ENCODE assay signal across 10 mouse cellular contexts in genomic region chr17:10397336-10397735, GRCm38 (mm10).
A peak's percentile ranks its signal among the peaks of the same experiment; 100 is the strongest.
DNase-seq lines count a peak whose midpoint lies in the region; ATAC-seq lines count a peak whose summit lies in the region.
"Had no signal": no experiment of that assay in that cellular context is flagged by ENCODE, and none has a peak within 500 bp of the region (broad histone marks: within the 10 kb centered on the region; RNA-seq: fewer than 3 reads in every experiment).

No protein-coding gene starts in this region.

- no peaks in the 10 kb centered on the region for H3K36me3 ChIP-seq in forebrain, embryonic 16.5 days (ENCODE audit: control insufficient read depth, insufficient read depth)
- no peaks in the 10 kb centered on the region for H3K36me3 ChIP-seq in forebrain, embryonic 11.5 days (ENCODE audit: control insufficient read depth, insufficient read depth, low read length)
- no peaks in the 10 kb centered on the region for H3K36me3 ChIP-seq in hindbrain, embryonic 13.5 days
- H3K36me3 ChIP-seq in hindbrain, embryonic 12.5 days = no peaks in the 10 kb centered on the region
- H3K36me3 ChIP-seq in hindbrain, embryonic 16.5 days (ENCODE audit: control insufficient read depth, insufficient read depth, low read length) = no peaks in the 10 kb centered on the region
- no peaks in the 10 kb centered on the region for H3K36me3 ChIP-seq in midbrain, embryonic 16.5 days (ENCODE audit: control insufficient read depth, insufficient read depth, low read length)

- H3K4me3 ChIP-seq in forebrain, embryonic 16.5 days (replicated peaks; ENCODE audit: low read length) = no peak overlapping the region
- no peak overlapping the region for H3K4me3 ChIP-seq in forebrain, embryonic 11.5 days (ENCODE audit: low read depth, low read length)
- no peak overlapping the region for H3K4me3 ChIP-seq in hindbrain, embryonic 13.5 days
- H3K4me3 ChIP-seq in hindbrain, embryonic 12.5 days = no peak overlapping the region
- H3K4me3 ChIP-seq in hindbrain, embryonic 16.5 days (ENCODE audit: low read length) = no peak overlapping the region
- H3K4me3 ChIP-seq in midbrain, embryonic 16.5 days (ENCODE audit: low read depth, low read length) = no peak overlapping the region

- peak overlapping the region; percentile 25; the same call in 1 of the 2 replicates for H3K27ac ChIP-seq in forebrain, embryonic 16.5 days (ENCODE audit: low read length)
- H3K27ac ChIP-seq in forebrain, embryonic 11.5 days (ENCODE audit: low read depth, low read length) = no peak overlapping the region
- peak overlapping the region; percentile 58 for H3K27ac ChIP-seq in hindbrain, embryonic 13.5 days
- no peak overlapping the region for H3K27ac ChIP-seq in hindbrain, embryonic 12.5 days
- H3K27ac ChIP-seq in hindbrain, embryonic 16.5 days (ENCODE audit: low read depth, low read length) = peak overlapping the region; percentile 78
- peak overlapping the region; percentile 54 for H3K27ac ChIP-seq in midbrain, embryonic 16.5 days (ENCODE audit: low read length)

- no peak overlapping the region for H3K9ac ChIP-seq in forebrain, embryonic 16.5 days (replicated peaks; ENCODE audit: low read depth, low read length)
- no peak overlapping the region for H3K9ac ChIP-seq in forebrain, embryonic 11.5 days (ENCODE audit: low read length)
- no peak overlapping the region for H3K9ac ChIP-seq in hindbrain, embryonic 13.5 days
- no peak overlapping the region for H3K9ac ChIP-seq in hindbrain, embryonic 12.5 days
- H3K9ac ChIP-seq in hindbrain, embryonic 16.5 days (ENCODE audit: low read depth, low read length) = peak overlapping the region; percentile 13; the same call in 1 of the 2 replicates
- no peak overlapping the region for H3K9ac ChIP-seq in midbrain, embryonic 16.5 days (ENCODE audit: low read depth, low read length)

- H3K9me3 ChIP-seq in forebrain, embryonic 16.5 days (ENCODE audit: control insufficient read depth, low read length) = no peaks in the 10 kb centered on the region
- H3K9me3 ChIP-seq in forebrain, embryonic 11.5 days (ENCODE audit: control insufficient read depth, low read length) = no peaks in the 10 kb centered on the region
- no peaks in the 10 kb centered on the region for H3K9me3 ChIP-seq in hindbrain, embryonic 13.5 days
- H3K9me3 ChIP-seq in hindbrain, embryonic 12.5 days (replicated peaks) = no peaks in the 10 kb centered on the region
- no peaks in the 10 kb centered on the region for H3K9me3 ChIP-seq in hindbrain, embryonic 16.5 days (ENCODE audit: control insufficient read depth, low read length)
- no peaks in the 10 kb centered on the region for H3K9me3 ChIP-seq in midbrain, embryonic 16.5 days (replicated peaks; ENCODE audit: control insufficient read depth, low read length, poor library complexity, severe bottlenecking)

- 59% methylated on average over 11 of the region's 11 CpGs for WGBS in forebrain, embryonic 16.5 days
- WGBS in forebrain, embryonic 11.5 days = 85% methylated on average over 11 of the region's 11 CpGs
- WGBS in hindbrain, embryonic 13.5 days = 65% methylated on average over 11 of the region's 11 CpGs
- 67% methylated on average over 11 of the region's 11 CpGs for WGBS in hindbrain, embryonic 12.5 days
- WGBS in hindbrain, embryonic 16.5 days = 40% methylated on average over 11 of the region's 11 CpGs
- 71% methylated on average over 11 of the region's 11 CpGs for WGBS in midbrain, embryonic 16.5 days

- no peak for DNase-seq in forebrain, embryonic 11.5 days (ENCODE audit: low spot score)
- DNase-seq in left cerebral cortex, adult 11 months (ENCODE audit: low spot score) = no peak
- DNase-seq: B cell, adult 2 months had no signal

- H3K27me3 ChIP-seq in forebrain, embryonic 16.5 days (replicated peaks; ENCODE audit: control insufficient read depth, insufficient read depth, low read length) = no peaks in the 10 kb centered on the region
- no peaks in the 10 kb centered on the region for H3K27me3 ChIP-seq in forebrain, embryonic 11.5 days (ENCODE audit: control insufficient read depth, insufficient read depth, low read length)
- H3K27me3 ChIP-seq in hindbrain, embryonic 13.5 days = no peaks in the 10 kb centered on the region
- no peaks in the 10 kb centered on the region for H3K27me3 ChIP-seq in hindbrain, embryonic 12.5 days
- no peaks in the 10 kb centered on the region for H3K27me3 ChIP-seq in hindbrain, embryonic 16.5 days (replicated peaks; ENCODE audit: control insufficient read depth, insufficient read depth, low read length)
- H3K27me3 ChIP-seq in midbrain, embryonic 16.5 days (ENCODE audit: control insufficient read depth, insufficient read depth, low read depth, low read length) = no peaks in the 10 kb centered on the region

- ATAC-seq in forebrain, embryonic 16.5 days = no peak
- ATAC-seq in forebrain, embryonic 11.5 days (replicated peaks; ENCODE audit: low FRiP score) = no peak
- ATAC-seq in hindbrain, embryonic 13.5 days (ENCODE audit: low FRiP score) = no peak
- no peak for ATAC-seq in hindbrain, embryonic 12.5 days (ENCODE audit: low FRiP score)
- no peak for ATAC-seq in hindbrain, embryonic 16.5 days
- no peak for ATAC-seq in midbrain, embryonic 16.5 days
- no peak for ATAC-seq in CD4-positive, CD25-positive, alpha-beta regulatory T cell, adult 4 months
- ATAC-seq: lung, postnatal 0 days had no signal

- peaks cover 19% of the 10 kb centered on the region for H3K4me1 ChIP-seq in forebrain, embryonic 16.5 days (replicated peaks; ENCODE audit: control insufficient read depth, insufficient read depth, low read length)
- peaks cover 7% of the 10 kb centered on the region; the same call in 1 of the 2 replicates for H3K4me1 ChIP-seq in forebrain, embryonic 11.5 days (replicated peaks; ENCODE audit: control insufficient read depth, insufficient read depth, low read length)
- peaks cover 45% of the 10 kb centered on the region for H3K4me1 ChIP-seq in hindbrain, embryonic 13.5 days (replicated peaks)
- peaks cover 34% of the 10 kb centered on the region for H3K4me1 ChIP-seq in hindbrain, embryonic 12.5 days
- H3K4me1 ChIP-seq in hindbrain, embryonic 16.5 days (ENCODE audit: control insufficient read depth, insufficient read depth, low read depth, low read length) = peaks cover 14% of the 10 kb centered on the region
- peaks cover 7% of the 10 kb centered on the region for H3K4me1 ChIP-seq in midbrain, embryonic 16.5 days (ENCODE audit: control insufficient read depth, insufficient read depth, low read length)

- H3K4me2 ChIP-seq in forebrain, embryonic 16.5 days (ENCODE audit: low read length) = no peak overlapping the region
- H3K4me2 ChIP-seq in forebrain, embryonic 11.5 days (ENCODE audit: low read depth, low read length, severe bottlenecking) = no peak overlapping the region
- no peak overlapping the region for H3K4me2 ChIP-seq in hindbrain, embryonic 13.5 days
- no peak overlapping the region for H3K4me2 ChIP-seq in hindbrain, embryonic 12.5 days (replicated peaks)
- H3K4me2 ChIP-seq in hindbrain, embryonic 16.5 days (ENCODE audit: low read length) = no peak overlapping the region
- no peak overlapping the region for H3K4me2 ChIP-seq in midbrain, embryonic 16.5 days (ENCODE audit: low read length)

Comparison
In these comparisons a context has a peak if more than half of its experiments do, and no peak if none do; other contexts are left out.
1. H3K27ac ChIP-seq: peak in forebrain, embryonic 16.5 days (single experiment), hindbrain, embryonic 13.5 days (single experiment), hindbrain, embryonic 16.5 days (single experiment) and midbrain, embryonic 16.5 days (single experiment); none in forebrain, embryonic 11.5 days (single experiment) and hindbrain, embryonic 12.5 days (single experiment).